ENCODE assay signal across 9 mouse cellular contexts in the genomic region with DNA sequence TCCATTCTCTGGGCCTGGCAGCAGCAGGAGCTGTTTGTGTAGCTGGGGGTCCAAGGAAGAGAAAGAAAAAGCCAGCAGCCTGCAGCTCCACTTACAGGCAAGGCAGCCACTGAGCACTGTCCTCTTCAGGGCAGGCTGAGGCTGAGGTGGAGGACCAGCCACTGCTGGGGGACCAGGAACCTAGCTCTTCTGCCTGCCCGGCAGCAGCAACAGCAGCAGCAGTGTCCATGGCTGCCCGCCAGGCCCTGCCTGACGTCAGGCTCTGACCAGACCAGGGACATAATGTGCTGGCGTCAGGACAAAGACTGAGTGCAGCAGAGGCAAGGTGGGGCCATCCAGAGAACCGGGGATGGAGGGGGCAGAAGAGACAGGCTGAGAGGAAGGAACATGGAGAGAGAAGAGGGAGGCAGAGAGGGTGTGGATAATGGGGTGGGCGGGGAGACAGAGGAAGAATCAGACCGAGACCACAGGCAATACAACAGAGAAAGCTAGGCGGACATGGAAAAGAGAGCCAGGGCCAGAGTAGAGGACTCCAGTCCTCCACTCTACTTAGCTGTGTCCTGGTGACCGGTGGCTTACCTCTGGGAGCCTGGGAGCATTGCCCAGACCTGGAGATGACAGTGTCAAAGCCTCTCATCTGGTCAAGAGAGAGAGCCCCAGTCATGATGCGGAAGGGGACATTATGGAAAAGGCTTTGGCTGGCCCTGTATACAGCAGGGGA.
DNase-seq lines count a peak whose midpoint lies in the region; ATAC-seq and TF ChIP-seq lines count a peak whose summit lies in the region.
"Had no signal": no experiment of that assay in that cellular context is flagged by ENCODE, and none has a peak within 500 bp of the region (broad histone marks: within the 10 kb centered on the region; RNA-seq: fewer than 3 reads in every experiment).

No protein-coding gene starts in this region.

- ATAC-seq in hindbrain, embryonic 13.5 days (ENCODE audit: low FRiP score) = peak; percentile 57; the same call in 1 of the 2 replicates
- ATAC-seq in lung, embryonic 15.5 days (ENCODE audit: borderline replicate concordance, extremely low read depth, low FRiP score, low TSS enrichment) = peak; percentile 86
- ATAC-seq in inflammation-experienced regulatory T-cells, adult 6 months = no peak

- intact Hi-C loops in gastrocnemius, adult 2 months (cut with DNase I) = no loop called here

- peak; percentile 27; the same call in 1 of the 2 replicates for TF ChIP-seq CTCF in gastrocnemius, adult 2 months (IDR thresholded peaks at IDR 0.05)

- H3K9ac ChIP-seq in hindbrain, embryonic 13.5 days = 0 out of 2 replicates have a peak overlapping the region, but pooled peaks have one; percentile 15
- no peak overlapping the region for H3K9ac ChIP-seq in lung, embryonic 15.5 days
- H3K9ac ChIP-seq: limb, embryonic 12.5 days had no signal

- H3K9me3 ChIP-seq in hindbrain, embryonic 13.5 days = no peaks in the 10 kb centered on the region
- no peaks in the 10 kb centered on the region for H3K9me3 ChIP-seq in lung, embryonic 15.5 days
- H3K9me3 ChIP-seq: limb, embryonic 12.5 days had no signal

- no peak overlapping the region for H3K4me2 ChIP-seq in hindbrain, embryonic 13.5 days
- H3K4me2 ChIP-seq in lung, embryonic 15.5 days = no peak overlapping the region
- H3K4me2 ChIP-seq: limb, embryonic 12.5 days had no signal

- WGBS in hindbrain, embryonic 13.5 days = 36% methylated on average over 10 of the region's 10 CpGs
- WGBS in lung, embryonic 15.5 days = 33% methylated on average over 10 of the region's 10 CpGs

- peak; percentile 86 for DNase-seq in 3T3-L1 (ENCODE audit: low read depth, low spot score)
- peak; percentile 71 to 88 for DNase-seq in adrenal gland, postnatal 4 days (ENCODE audit: low spot score in 2 of 2)
- DNase-seq in gastrocnemius, adult 2 months = peak; percentile 99
- peak; percentile 87 for DNase-seq in layer of hippocampus, adult 9-11 months
- peak; percentile 97 for DNase-seq in skeletal muscle tissue, adult 2 months (ENCODE audit: low read depth, low spot score)

- no peaks in the 10 kb centered on the region for H3K27me3 ChIP-seq in hindbrain, embryonic 13.5 days
- no peaks in the 10 kb centered on the region for H3K27me3 ChIP-seq in lung, embryonic 15.5 days
- H3K27me3 ChIP-seq: limb, embryonic 12.5 days had no signal

- peak overlapping the region; percentile 95 for H3K27ac ChIP-seq in gastrocnemius, adult 2 months
- no peak overlapping the region; the same call in 1 of the 2 replicates for H3K27ac ChIP-seq in hindbrain, embryonic 13.5 days
- peak overlapping the region; percentile 62 for H3K27ac ChIP-seq in lung, embryonic 15.5 days
- H3K27ac ChIP-seq: limb, embryonic 12.5 days had no signal

- peak overlapping the region; percentile 45 for H3K4me3 ChIP-seq in gastrocnemius, adult 2 months
- no peak overlapping the region for H3K4me3 ChIP-seq in hindbrain, embryonic 13.5 days
- no peak overlapping the region for H3K4me3 ChIP-seq in lung, embryonic 15.5 days
- H3K4me3 ChIP-seq: limb, embryonic 12.5 days had no signal

- no peaks in the 10 kb centered on the region for H3K36me3 ChIP-seq in hindbrain, embryonic 13.5 days
- no peaks in the 10 kb centered on the region for H3K36me3 ChIP-seq in lung, embryonic 15.5 days
- H3K36me3 ChIP-seq: limb, embryonic 12.5 days had no signal

- H3K4me1 ChIP-seq in hindbrain, embryonic 13.5 days (replicated peaks) = peaks cover 16% of the 10 kb centered on the region
- H3K4me1 ChIP-seq in lung, embryonic 15.5 days = peaks cover 58% of the 10 kb centered on the region
